Mouse (Mus musculus): ENCODE measurements around the gene Dennd1a. TPM values are rescaled to one million over a fixed set of nuclear protein-coding genes. Genes with fewer than 3 reads are reported as not detected.

Dennd1a gene
- polyA plus RNA-seq, 1 experiment from 2014 or later: 11.5 TPM

GRCm38 (mm10) chr2:38099120-38099773 is 187.9 kb downstream of the Dennd1a start:
- no peaks in the 10 kb centered on the region for H3K36me3 ChIP-seq (ENCODE audit: insufficient read depth)
- H3K9ac ChIP-seq: no peak overlapping the region
- H3K27ac ChIP-seq (ENCODE audit: low read depth): no peak overlapping the region
- H3K4me2 ChIP-seq: no peak overlapping the region
- H3K27me3 ChIP-seq (ENCODE audit: insufficient read depth, low read length): no peaks in the 10 kb centered on the region
- H3K4me3 ChIP-seq (ENCODE audit: low read depth, low read length): no peak overlapping the region
- 70% methylated on average over 4 of the region's 4 CpGs for WGBS
- no peaks in the 10 kb centered on the region for H3K9me3 ChIP-seq (ENCODE audit: low read depth, low read length)
- no peak for TF ChIP-seq CTCF (IDR thresholded peaks at IDR 0.05; ENCODE audit: low read depth)
- DNase-seq (peak; percentile 73), ATAC-seq (ENCODE audit: insufficient read depth) (peak; percentile 49; the same call in 1 of the 2 replicates)
- H3K4me1 ChIP-seq (ENCODE audit: insufficient read depth): no peaks in the 10 kb centered on the region; the same call in 1 of the 2 replicates

GRCm38 (mm10) chr2:38097469-38097868 is 189.7 kb downstream of the Dennd1a start:
- Histone ChIP-seq H3K9ac (no peak overlapping the region), H3K27ac (ENCODE audit: low read depth) (no peak overlapping the region), H3K36me3 (ENCODE audit: insufficient read depth) (no peaks in the 10 kb centered on the region), H3K4me2 (no peak overlapping the region), H3K27me3 (ENCODE audit: insufficient read depth, low read length) (no peaks in the 10 kb centered on the region), H3K4me3 (ENCODE audit: low read depth, low read length) (no peak overlapping the region), H3K9me3 (ENCODE audit: low read depth, low read length) (no peaks in the 10 kb centered on the region), H3K4me1 (ENCODE audit: insufficient read depth) (no peaks in the 10 kb centered on the region; the same call in 1 of the 2 replicates)
- no peak for DNase-seq
- ATAC-seq (ENCODE audit: insufficient read depth): no peak
- WGBS: 60% methylated on average over 3 of the region's 3 CpGs
- no peak for TF ChIP-seq CTCF (IDR thresholded peaks at IDR 0.05; ENCODE audit: low read depth)

GRCm38 (mm10) chr2:38096328-38096727 is 190.9 kb downstream of the Dennd1a start:
- DNase-seq (no peak), ATAC-seq (ENCODE audit: insufficient read depth) (no peak)
- TF ChIP-seq CTCF (IDR thresholded peaks at IDR 0.05; ENCODE audit: low read depth): no peak
- Histone ChIP-seq H3K4me1 (ENCODE audit: insufficient read depth) (no peaks in the 10 kb centered on the region; the same call in 1 of the 2 replicates), H3K4me3 (ENCODE audit: low read depth, low read length) (no peak overlapping the region), H3K4me2 (no peak overlapping the region), H3K36me3 (ENCODE audit: insufficient read depth) (no peaks in the 10 kb centered on the region), H3K27me3 (ENCODE audit: insufficient read depth, low read length) (no peaks in the 10 kb centered on the region), H3K9ac (no peak overlapping the region), H3K9me3 (ENCODE audit: low read depth, low read length) (no peaks in the 10 kb centered on the region), H3K27ac (ENCODE audit: low read depth) (no peak overlapping the region)

- ATAC-seq (ENCODE audit: insufficient read depth): no peak
- 49% methylated on average over 2 of the region's 2 CpGs for WGBS
Measured at GRCm38 (mm10) chr2:38094380-38095163, 192.6 kb downstream of the Dennd1a start.

GRCm38 (mm10) chr2:38093968-38094367 is 193.2 kb downstream of the Dennd1a start:
- no peak for TF ChIP-seq CTCF (IDR thresholded peaks at IDR 0.05; ENCODE audit: low read depth)
- ATAC-seq (ENCODE audit: insufficient read depth) (no peak), DNase-seq (no peak)
- no peaks in the 10 kb centered on the region; the same call in 1 of the 2 replicates for H3K4me1 ChIP-seq (ENCODE audit: insufficient read depth)
- no peak overlapping the region for H3K4me3 ChIP-seq (ENCODE audit: low read depth, low read length)
- no peaks in the 10 kb centered on the region for H3K9me3 ChIP-seq (ENCODE audit: low read depth, low read length)
- H3K36me3 ChIP-seq (ENCODE audit: insufficient read depth): no peaks in the 10 kb centered on the region
- H3K27me3 ChIP-seq (ENCODE audit: insufficient read depth, low read length): no peaks in the 10 kb centered on the region
- no peak overlapping the region for H3K27ac ChIP-seq (ENCODE audit: low read depth)
- H3K4me2 ChIP-seq: no peak overlapping the region
- H3K9ac ChIP-seq: no peak overlapping the region

More at GRCm38 (mm10) chr2:38094380-38095163, 192.6 kb downstream of the Dennd1a start:
- Histone ChIP-seq H3K4me3 (ENCODE audit: low read depth, low read length) (no peak overlapping the region), H3K27me3 (ENCODE audit: insufficient read depth, low read length) (no peaks in the 10 kb centered on the region), H3K4me2 (no peak overlapping the region), H3K36me3 (ENCODE audit: insufficient read depth) (no peaks in the 10 kb centered on the region), H3K4me1 (ENCODE audit: insufficient read depth) (no peaks in the 10 kb centered on the region; the same call in 1 of the 2 replicates), H3K9me3 (ENCODE audit: low read depth, low read length) (no peaks in the 10 kb centered on the region), H3K9ac (no peak overlapping the region), H3K27ac (ENCODE audit: low read depth) (no peak overlapping the region)
- no peak for DNase-seq
- no peak for TF ChIP-seq CTCF (IDR thresholded peaks at IDR 0.05; ENCODE audit: low read depth)

- no peak overlapping the region for H3K4me3 ChIP-seq (ENCODE audit: low read depth, low read length)
- no peaks in the 10 kb centered on the region for H3K4me1 ChIP-seq (ENCODE audit: insufficient read depth)
- H3K9ac ChIP-seq: no peak overlapping the region
- H3K27me3 ChIP-seq (ENCODE audit: insufficient read depth, low read length): no peaks in the 10 kb centered on the region
- ATAC-seq (ENCODE audit: insufficient read depth) (no peak), DNase-seq (no peak)
- WGBS: 77% methylated on average over 3 of the region's 3 CpGs
- H3K4me2 ChIP-seq: no peak overlapping the region
- H3K9me3 ChIP-seq (ENCODE audit: low read depth, low read length): no peaks in the 10 kb centered on the region
- H3K27ac ChIP-seq (ENCODE audit: low read depth): no peak overlapping the region
- TF ChIP-seq CTCF (IDR thresholded peaks at IDR 0.05; ENCODE audit: low read depth): no peak
- H3K36me3 ChIP-seq (ENCODE audit: insufficient read depth): no peaks in the 10 kb centered on the region
Measured at GRCm38 (mm10) chr2:38093242-38093641, 193.9 kb downstream of the Dennd1a start.

- Histone ChIP-seq H3K36me3 (ENCODE audit: insufficient read depth) (no peaks in the 10 kb centered on the region), H3K4me1 (ENCODE audit: insufficient read depth) (no peaks in the 10 kb centered on the region), H3K9me3 (ENCODE audit: low read depth, low read length) (no peaks in the 10 kb centered on the region), H3K4me3 (ENCODE audit: low read depth, low read length) (no peak overlapping the region), H3K9ac (no peak overlapping the region), H3K4me2 (no peak overlapping the region), H3K27me3 (ENCODE audit: insufficient read depth, low read length) (no peaks in the 10 kb centered on the region), H3K27ac (ENCODE audit: low read depth) (no peak overlapping the region)
- WGBS: 83% methylated on average over 1 of the region's 1 CpGs
- DNase-seq: no peak
- ATAC-seq (ENCODE audit: insufficient read depth): no peak
- TF ChIP-seq CTCF (IDR thresholded peaks at IDR 0.05; ENCODE audit: low read depth): no peak
Measured at GRCm38 (mm10) chr2:38088346-38088745, 198.8 kb downstream of the Dennd1a start.
